Mouse (Mus musculus) retina, postnatal 7 days (tissue): Measurements from ENCODE around the gene Rnf114.

Experiments
- DNase-seq: peaks from one replicate; pipeline ENCODE4 v3.0.0-alpha.2; 2012; ENCODE audit warnings: low read depth, low spot score

Rnf114 gene

DNA sequence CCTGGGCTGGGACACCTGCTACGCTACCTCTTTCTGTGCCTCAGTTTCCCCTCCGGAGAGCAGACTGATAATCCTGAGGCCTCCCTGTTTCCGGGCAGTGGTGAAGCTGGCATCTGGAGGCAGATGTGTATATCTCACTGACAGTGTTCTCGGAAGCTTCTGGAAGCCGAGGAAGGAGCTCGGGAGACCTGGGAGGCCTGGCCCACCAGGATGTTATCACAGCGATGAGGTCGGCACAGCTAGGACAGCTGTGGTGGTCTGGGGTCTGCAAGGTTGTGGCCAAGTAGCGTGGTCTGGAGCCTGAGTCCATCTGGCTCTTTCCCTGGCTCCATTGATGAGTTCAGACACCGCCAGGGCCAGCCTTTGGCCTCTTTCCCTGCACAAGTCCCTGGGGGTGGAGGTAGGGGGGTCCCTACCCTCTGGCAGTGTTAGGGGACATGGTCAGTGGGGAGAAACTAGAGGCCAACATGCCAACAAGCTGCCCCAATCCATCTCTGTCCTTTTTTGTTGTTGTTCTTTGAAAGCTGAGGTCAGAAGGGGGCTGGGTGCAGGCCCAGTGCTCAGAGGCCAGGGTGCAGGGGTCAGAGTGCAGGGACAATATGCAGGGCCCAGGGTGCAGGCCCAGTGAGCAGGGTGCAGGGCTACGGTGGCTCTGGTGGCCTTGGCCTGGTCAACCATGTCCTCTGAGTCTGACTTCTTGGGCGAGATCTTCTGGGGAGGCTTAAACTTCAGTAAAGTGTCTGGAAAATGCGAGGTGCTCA lies 72.3 kb downstream of the Rnf114 start:
- no peak for DNase-seq

DNA sequence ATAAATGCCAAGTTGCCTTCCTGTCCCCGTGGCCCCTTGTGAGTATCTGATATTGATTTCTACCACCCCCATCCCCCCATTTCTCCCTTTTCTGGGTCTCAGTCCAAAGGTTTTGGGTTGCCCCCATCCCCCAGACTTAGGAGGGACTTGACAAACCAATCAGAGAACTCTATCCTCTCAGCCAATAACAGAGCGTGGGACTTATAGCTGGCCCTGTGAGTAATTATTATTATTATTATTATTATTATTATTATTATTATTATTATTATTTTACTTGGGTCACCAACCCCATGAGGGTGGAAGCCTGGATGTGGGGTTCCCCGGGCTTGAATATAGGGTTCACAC lies 72.8 kb downstream of the Rnf114 start:
- no peak for DNase-seq

DNA sequence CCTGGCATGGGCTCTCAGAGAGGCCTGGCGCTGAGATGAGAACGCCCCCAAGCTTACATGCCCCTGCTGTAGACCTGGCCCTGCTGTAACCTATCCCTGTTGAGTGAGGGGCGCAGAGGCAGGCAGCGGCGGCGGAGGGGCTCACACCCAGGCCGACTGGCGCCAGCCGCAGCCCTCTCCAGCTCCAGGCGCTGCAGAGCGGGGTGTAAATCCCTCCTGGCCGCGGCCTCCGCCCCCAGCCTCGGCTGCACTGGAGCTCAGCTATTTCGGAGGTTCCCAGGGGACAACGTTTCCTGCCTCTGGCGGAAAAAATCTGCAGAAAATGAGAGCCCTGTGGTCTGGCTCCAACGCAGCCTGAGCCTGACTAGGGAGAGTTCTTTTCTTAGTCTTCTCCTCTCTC lies 73.2 kb downstream of the Rnf114 start:
- DNase-seq: no peak
